In the genomic region with DNA sequence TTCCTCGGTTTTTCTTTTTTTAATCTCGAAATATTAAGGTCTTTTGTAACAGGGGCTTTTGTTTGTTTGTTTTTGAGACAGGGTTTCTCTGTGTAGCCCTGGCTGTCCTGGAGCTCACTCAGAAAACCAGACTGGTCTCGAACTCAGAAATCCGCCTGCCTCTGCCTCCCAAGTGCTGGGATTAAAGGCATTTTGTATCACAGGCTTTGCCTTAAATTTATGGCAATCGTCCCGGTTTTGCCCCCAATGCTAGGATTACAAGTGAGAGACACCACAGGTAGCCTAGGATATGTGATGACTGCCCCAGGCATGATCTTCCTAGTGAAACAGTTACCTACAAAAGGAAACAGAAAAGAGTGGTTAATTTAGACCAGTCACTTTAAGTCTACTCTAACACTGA, we compare ENCODE assay signal across 9 mouse cellular contexts. TPM values are rescaled to one million over a fixed set of nuclear protein-coding genes. Genes with fewer than 3 reads are reported as not detected.
DNase-seq lines count a peak whose midpoint lies in the region; ATAC-seq and TF ChIP-seq lines count a peak whose summit lies in the region.
"Had no signal": no experiment of that assay in that cellular context is flagged by ENCODE, and none has a peak within 500 bp of the region (broad histone marks: within the 10 kb centered on the region; RNA-seq: fewer than 3 reads in every experiment).

No protein-coding gene starts in this region.

- no peak for TF ChIP-seq CTCF in CH12.LX (conservative IDR thresholded peaks at IDR 0.05 in 1 of 2, IDR thresholded peaks at IDR 0.05 in 1 of 2; ENCODE audit: low read depth in 2 of 2, low read length in 2 of 2)
- no peak for TF ChIP-seq CTCF in lung, postnatal 0 days (IDR thresholded peaks at IDR 0.05)

- no peak for ATAC-seq in erythroblast, adult 5-6 weeks (replicated peaks; ENCODE audit: low FRiP score, poor library complexity, severe bottlenecking)
- no peak for ATAC-seq in forebrain, embryonic 14.5 days
- ATAC-seq in liver, embryonic 15.5 days (ENCODE audit: insufficient read depth), result no peak
- no peak for ATAC-seq in lung, postnatal 0 days
- ATAC-seq: CD4-positive, CD25-positive, alpha-beta regulatory T cell, adult 4 months had no signal

- peak overlapping the region; percentile 98 for H3K4me2 ChIP-seq in CH12.LX (ENCODE audit: insufficient read depth, low read depth, poor library complexity, severe bottlenecking)
- peak overlapping the region; percentile 59 for H3K4me2 ChIP-seq in forebrain, embryonic 14.5 days (ENCODE audit: low read length)
- H3K4me2 ChIP-seq in liver, embryonic 15.5 days, result peak overlapping the region; percentile 68
- no peak overlapping the region for H3K4me2 ChIP-seq in lung, postnatal 0 days (replicated peaks; ENCODE audit: low read depth, low read length)

- H3K4me1 ChIP-seq in erythroblast, embryonic 14.5 days (ENCODE audit: control insufficient read depth), result peaks cover 27% of the 10 kb centered on the region
- H3K4me1 ChIP-seq in CH12.LX (ENCODE audit: control insufficient read depth in 1 of 2, insufficient read depth in 2 of 2), result peaks cover 7 to 35% of the 10 kb centered on the region in 2 experiments
- H3K4me1 ChIP-seq in forebrain, embryonic 14.5 days (ENCODE audit: control insufficient read depth, insufficient read depth, low read length), result peaks cover 2% of the 10 kb centered on the region; the same call in 1 of the 2 replicates
- H3K4me1 ChIP-seq in liver, embryonic 15.5 days (replicated peaks), result peaks cover 27% of the 10 kb centered on the region
- 0 out of 2 replicates have a peak, but pooled peaks cover 2% of the 10 kb centered on the region for H3K4me1 ChIP-seq in lung, postnatal 0 days (ENCODE audit: insufficient read depth, low read depth, low read length)

- H3K36me3 ChIP-seq in erythroblast, embryonic 14.5 days (ENCODE audit: control insufficient read depth), result no peaks in the 10 kb centered on the region
- no peaks in the 10 kb centered on the region for H3K36me3 ChIP-seq in CH12.LX (replicated peaks in 1 of 2; ENCODE audit: control insufficient read depth in 1 of 2, insufficient read depth in 1 of 2, low read length in 1 of 2)
- H3K36me3 ChIP-seq in forebrain, embryonic 14.5 days (ENCODE audit: control insufficient read depth, insufficient read depth, low read length), result no peaks in the 10 kb centered on the region
- no peaks in the 10 kb centered on the region for H3K36me3 ChIP-seq in liver, embryonic 15.5 days (replicated peaks)
- no peaks in the 10 kb centered on the region for H3K36me3 ChIP-seq in lung, postnatal 0 days (ENCODE audit: insufficient read depth, low read length)

- H3K27ac ChIP-seq in CH12.LX (ENCODE audit: insufficient read depth, low read depth), result no peak overlapping the region
- H3K27ac ChIP-seq in forebrain, embryonic 14.5 days (ENCODE audit: low read depth, low read length), result no peak overlapping the region
- H3K27ac ChIP-seq in liver, embryonic 15.5 days (replicated peaks), result no peak overlapping the region
- H3K27ac ChIP-seq in lung, postnatal 0 days (ENCODE audit: low read length), result no peak overlapping the region

- no peak for TF ChIP-seq RAD21 in CH12.LX (IDR thresholded peaks at IDR 0.05; ENCODE audit: low read depth, low read length)

- DNase-seq in CH12.LX (ENCODE audit: extremely low read depth), result no peak
- DNase-seq in forebrain, embryonic 14.5 days (ENCODE audit: low spot score), result no peak
- DNase-seq in adrenal gland, adult 18-20 months (ENCODE audit: low spot score in 2 of 2), result no peak
- no peak for DNase-seq in gastrocnemius, postnatal 14 days
- no peak for DNase-seq in lung, postnatal 0 days (ENCODE audit: low spot score)

- no peaks in the 10 kb centered on the region for H3K9me3 ChIP-seq in erythroblast, embryonic 14.5 days (ENCODE audit: control insufficient read depth, low read length)
- peaks cover 2% of the 10 kb centered on the region for H3K9me3 ChIP-seq in CH12.LX (replicated peaks; ENCODE audit: low read length)
- no peaks in the 10 kb centered on the region for H3K9me3 ChIP-seq in forebrain, embryonic 14.5 days (replicated peaks; ENCODE audit: control insufficient read depth, low read length)
- H3K9me3 ChIP-seq in liver, embryonic 15.5 days (replicated peaks), result no peaks in the 10 kb centered on the region
- no peaks in the 10 kb centered on the region for H3K9me3 ChIP-seq in lung, postnatal 0 days (ENCODE audit: low read length)

- in situ Hi-C loops in CH12.LX (cut with MboI; ENCODE audit: low pct_ligation_motif_present, low pct_unique_long_range_greater_than_20kb, low sequenced_read_pairs), result no loop called here

- TF ChIP-seq EP300 in CH12.LX (IDR thresholded peaks at IDR 0.05; ENCODE audit: low read length), result no peak
- no peak for TF ChIP-seq EP300 in lung, postnatal 0 days (IDR thresholded peaks at IDR 0.05)

- no peak for TF ChIP-seq POLR2A in CH12.LX (IDR thresholded peaks at IDR 0.05; ENCODE audit: low read depth, low read length)

- WGBS in forebrain, embryonic 14.5 days, result 15% methylated on average over 6 of the region's 6 CpGs
- WGBS in liver, embryonic 15.5 days (ENCODE audit: insufficient replicate concordance), result 6% methylated on average over 6 of the region's 6 CpGs
- 19% methylated on average over 6 of the region's 6 CpGs for WGBS in lung, postnatal 0 days

- H3K9ac ChIP-seq in CH12.LX (ENCODE audit: insufficient read depth, low read depth), result no peak overlapping the region
- no peak overlapping the region for H3K9ac ChIP-seq in forebrain, embryonic 14.5 days (ENCODE audit: low read length)
- H3K9ac ChIP-seq in liver, embryonic 15.5 days, result no peak overlapping the region
- H3K9ac ChIP-seq in lung, postnatal 0 days (replicated peaks; ENCODE audit: low read depth), result no peak overlapping the region

- peak overlapping the region; percentile 61 for H3K4me3 ChIP-seq in erythroblast, embryonic 14.5 days (replicated peaks)
- peak overlapping the region; percentile 63 to 77 (median 68) for H3K4me3 ChIP-seq in CH12.LX (replicated peaks in 1 of 3; ENCODE audit: low read depth in 2 of 3, low read length in 2 of 3, poor library complexity in 1 of 3)
- H3K4me3 ChIP-seq in forebrain, embryonic 14.5 days (ENCODE audit: low read depth, low read length), result peak overlapping the region; percentile 53
- peak overlapping the region; percentile 50; the same call in 1 of the 2 replicates for H3K4me3 ChIP-seq in liver, embryonic 15.5 days (replicated peaks)
- no peak overlapping the region for H3K4me3 ChIP-seq in lung, postnatal 0 days (ENCODE audit: low read depth, low read length)

- H3K27me3 ChIP-seq in erythroblast, embryonic 14.5 days (ENCODE audit: control insufficient read depth), result peaks cover 59% of the 10 kb centered on the region
- H3K27me3 ChIP-seq in CH12.LX (replicated peaks), result peaks cover 37% of the 10 kb centered on the region
- H3K27me3 ChIP-seq in forebrain, embryonic 14.5 days (replicated peaks; ENCODE audit: control insufficient read depth, insufficient read depth, low read length), result no peaks in the 10 kb centered on the region; the same call in 1 of the 2 replicates
- peaks cover 69% of the 10 kb centered on the region for H3K27me3 ChIP-seq in liver, embryonic 15.5 days
- H3K27me3 ChIP-seq in lung, postnatal 0 days (replicated peaks; ENCODE audit: insufficient read depth, low read length), result 0 out of 2 replicates have a peak, but pooled peaks cover 7% of the 10 kb centered on the region

- intact Hi-C loops in gastrocnemius, postnatal 14 days (cut with DNase I; ENCODE audit: low total_unique reads), result no loop called here

- H3K79me2 ChIP-seq in CH12.LX (replicated peaks; ENCODE audit: control insufficient read depth, extremely low read depth, insufficient read depth, poor library complexity, severe bottlenecking), result no peaks in the 10 kb centered on the region

- dilution Hi-C loops in CH12.LX (cut with MboI; ENCODE audit: extremely low pct_ligation_motif_present, extremely low pct_unique_long_range_greater_than_20kb, low sequenced_read_pairs), result no loop called here

TF ChIP-seq in CH12.LX, 34 proteins besides CTCF, POLR2A, EP300 and RAD21 (continues in another document):
- TF ChIP-seq TBP (conservative IDR thresholded peaks at IDR 0.05; ENCODE audit: low read depth, low read length) (no peak), KAT2A (IDR thresholded peaks at IDR 0.05; ENCODE audit: insufficient replicate concordance, low read length) (no peak), USF2 (conservative IDR thresholded peaks at IDR 0.05; ENCODE audit: low read depth, low read length) (no peak), CHD2 (IDR thresholded peaks at IDR 0.05; ENCODE audit: low read length) (no peak), UBTF (IDR thresholded peaks at IDR 0.05; ENCODE audit: low read depth, low read length) (no peak), GABPA (IDR thresholded peaks at IDR 0.05; ENCODE audit: insufficient replicate concordance, low read depth, low read length) (no peak), CHD1 (IDR thresholded peaks at IDR 0.05; ENCODE audit: low read depth, low read length) (no peak), MYC (IDR thresholded peaks at IDR 0.05; ENCODE audit: low read depth, low read length) (no peak), POLR2AphosphoS2 (IDR thresholded peaks at IDR 0.05; ENCODE audit: low read depth, low read length) (no peak)

RNA-seq across cellular contexts. Expression of a gene that starts 34.0 kb away (rescaled TPM):
- polyA plus RNA-seq in erythroblast, embryonic 14.5 days (2012), result not detected in 2 replicates
- total RNA-seq in erythroblast, adult 5-6 weeks (2015; ENCODE audit: low replicate concordance), result not detected in 2 replicates
- total RNA-seq in erythroblast, adult 5-6 weeks (2017; ENCODE audit: low replicate concordance), result not detected in 2 replicates
- total RNA-seq in CH12.LX (2012; rRNA removed) (not detected in 2 replicates), CH12.LX (2014; rRNA removed) (not detected in 2 replicates)
- polyA plus RNA-seq in CH12.LX (2012; ENCODE audit: insufficient read length, low read depth), result not detected in 2 replicates
- not detected in 2 replicates for polyA plus RNA-seq in forebrain, embryonic 14.5 days (2014; fragmentation: Nextera tagmentation; extraction: Ambion mirVana)
- polyA plus RNA-seq in liver, embryonic 15.5 days (2015; fragmentation: Nextera tagmentation; extraction: Ambion mirVana), result not detected in 2 replicates
- total RNA-seq in adrenal gland, adult 18-20 months (2021), result not detected
- not detected for total RNA-seq in gastrocnemius, postnatal 14 days (2021)
- not detected in 2 replicates for polyA plus RNA-seq in lung, postnatal 0 days (2015; fragmentation: Nextera tagmentation; extraction: Ambion mirVana)
- polyA plus RNA-seq: CD4-positive, CD25-positive, alpha-beta regulatory T cell, adult 4 months had no signal

RNA-seq across cellular contexts. Expression of a gene that starts 53.4 kb away (rescaled TPM):
- polyA plus RNA-seq in erythroblast, embryonic 14.5 days (2012), result not detected in 2 replicates
- not detected in 2 replicates for total RNA-seq in erythroblast, adult 5-6 weeks (2015; ENCODE audit: low replicate concordance)
- not detected in 2 replicates for total RNA-seq in erythroblast, adult 5-6 weeks (2017; ENCODE audit: low replicate concordance)
- total RNA-seq in CH12.LX (2012; rRNA removed) (0.29 TPM in 1 of 2 replicates, not detected in the other), CH12.LX (2014; rRNA removed) (1.3 and 1.4 TPM in 2 replicates)
- polyA plus RNA-seq in CH12.LX (2012; ENCODE audit: insufficient read length, low read depth), result 1.2 and 2.2 TPM in 2 replicates
- polyA plus RNA-seq in forebrain, embryonic 14.5 days (2014; fragmentation: Nextera tagmentation; extraction: Ambion mirVana), result not detected in 2 replicates
- not detected in 2 replicates for polyA plus RNA-seq in liver, embryonic 15.5 days (2015; fragmentation: Nextera tagmentation; extraction: Ambion mirVana)
- not detected for total RNA-seq in adrenal gland, adult 18-20 months (2021)
- total RNA-seq in gastrocnemius, postnatal 14 days (2021), result not detected
- polyA plus RNA-seq in lung, postnatal 0 days (2015; fragmentation: Nextera tagmentation; extraction: Ambion mirVana), result 0.21 and 0.27 TPM in 2 replicates
- polyA plus RNA-seq: CD4-positive, CD25-positive, alpha-beta regulatory T cell, adult 4 months had no signal
